Mouse (Mus musculus): ENCODE data around the gene Kat7. TPM values are rescaled to one million over a fixed set of nuclear protein-coding genes. Genes with fewer than 3 reads are reported as not detected.

The Kat7 gene
- polyA plus RNA-seq, 1 experiment: 93.1 TPM

- Histone ChIP-seq H3K36me3 (ENCODE audit: control insufficient read depth, insufficient read depth, low read length) (no peaks in the 10 kb centered on the region), H3K4me1 (ENCODE audit: control insufficient read depth, insufficient read depth, low read length) (peaks cover 7% of the 10 kb centered on the region), H3K4me3 (ENCODE audit: control insufficient read depth, low read depth, low read length) (no peak overlapping the region), H3K27me3 (ENCODE audit: control insufficient read depth, insufficient read depth, low read length) (no peaks in the 10 kb centered on the region), H3K27ac (ENCODE audit: control insufficient read depth, insufficient read depth, low read depth, low read length) (no peak overlapping the region)
- no peak for TF ChIP-seq CTCF (IDR thresholded peaks at IDR 0.05; ENCODE audit: control insufficient read depth, insufficient read depth, insufficient replicate concordance, low read depth, low read length)
- no peak for TF ChIP-seq POLR2A (IDR thresholded peaks at IDR 0.05; ENCODE audit: control insufficient read depth, low read depth, low read length)
Measured at GRCm38 (mm10) chr11:95333805-95334204, 23.8 kb upstream of the Kat7 start.

DNA sequence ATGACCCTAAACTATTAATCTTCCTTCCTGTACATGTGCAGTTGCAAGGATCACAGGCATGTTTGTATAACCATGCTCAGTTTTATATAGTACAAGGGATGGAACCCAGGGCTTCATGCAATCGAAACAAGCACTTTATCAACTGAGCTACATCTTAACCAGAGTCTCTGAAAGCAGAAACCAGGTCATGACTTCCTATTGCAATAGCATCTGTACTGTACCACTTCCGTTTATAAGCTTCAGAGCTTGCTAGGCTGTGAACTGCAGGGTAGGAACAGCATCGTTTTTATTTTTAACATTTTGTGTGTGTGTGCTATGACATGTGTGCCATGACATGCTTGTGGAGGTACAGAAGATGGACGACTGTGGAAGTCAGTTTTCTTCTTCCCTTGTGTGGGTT lies 23.2 kb upstream of the Kat7 start:
- Histone ChIP-seq H3K27ac (ENCODE audit: control insufficient read depth, insufficient read depth, low read depth, low read length) (no peak overlapping the region), H3K27me3 (ENCODE audit: control insufficient read depth, insufficient read depth, low read length) (no peaks in the 10 kb centered on the region), H3K4me1 (ENCODE audit: control insufficient read depth, insufficient read depth, low read length) (peaks cover 7% of the 10 kb centered on the region), H3K4me3 (ENCODE audit: control insufficient read depth, low read depth, low read length) (no peak overlapping the region), H3K36me3 (ENCODE audit: control insufficient read depth, insufficient read depth, low read length) (no peaks in the 10 kb centered on the region)
- TF ChIP-seq CTCF (IDR thresholded peaks at IDR 0.05; ENCODE audit: control insufficient read depth, insufficient read depth, insufficient replicate concordance, low read depth, low read length) (no peak), POLR2A (IDR thresholded peaks at IDR 0.05; ENCODE audit: control insufficient read depth, low read depth, low read length) (no peak)

GRCm38 (mm10) chr11:95330662-95331061 lies 20.6 kb upstream of the Kat7 start:
- Histone ChIP-seq H3K4me3 (ENCODE audit: control insufficient read depth, low read depth, low read length) (no peak overlapping the region), H3K27me3 (ENCODE audit: control insufficient read depth, insufficient read depth, low read length) (no peaks in the 10 kb centered on the region), H3K4me1 (ENCODE audit: control insufficient read depth, insufficient read depth, low read length) (no peaks in the 10 kb centered on the region), H3K36me3 (ENCODE audit: control insufficient read depth, insufficient read depth, low read length) (no peaks in the 10 kb centered on the region), H3K27ac (ENCODE audit: control insufficient read depth, insufficient read depth, low read depth, low read length) (no peak overlapping the region)
- TF ChIP-seq CTCF (IDR thresholded peaks at IDR 0.05; ENCODE audit: control insufficient read depth, insufficient read depth, insufficient replicate concordance, low read depth, low read length) (no peak), POLR2A (IDR thresholded peaks at IDR 0.05; ENCODE audit: control insufficient read depth, low read depth, low read length) (no peak)

- no peaks in the 10 kb centered on the region for H3K27me3 ChIP-seq (ENCODE audit: control insufficient read depth, insufficient read depth, low read length)
- no peak overlapping the region for H3K27ac ChIP-seq (ENCODE audit: control insufficient read depth, insufficient read depth, low read depth, low read length)
- no peaks in the 10 kb centered on the region for H3K4me1 ChIP-seq (ENCODE audit: control insufficient read depth, insufficient read depth, low read length)
- no peaks in the 10 kb centered on the region for H3K36me3 ChIP-seq (ENCODE audit: control insufficient read depth, insufficient read depth, low read length)
- H3K4me3 ChIP-seq (ENCODE audit: control insufficient read depth, low read depth, low read length): no peak overlapping the region
- no peak for TF ChIP-seq CTCF (IDR thresholded peaks at IDR 0.05; ENCODE audit: control insufficient read depth, insufficient read depth, insufficient replicate concordance, low read depth, low read length)
- TF ChIP-seq POLR2A (IDR thresholded peaks at IDR 0.05; ENCODE audit: control insufficient read depth, low read depth, low read length): no peak
Measured at GRCm38 (mm10) chr11:95328629-95329028, 18.6 kb upstream of the Kat7 start.

GRCm38 (mm10) chr11:95326243-95326642 lies 16.2 kb upstream of the Kat7 start:
- Histone ChIP-seq H3K4me1 (ENCODE audit: control insufficient read depth, insufficient read depth, low read length) (no peaks in the 10 kb centered on the region), H3K36me3 (ENCODE audit: control insufficient read depth, insufficient read depth, low read length) (no peaks in the 10 kb centered on the region), H3K4me3 (ENCODE audit: control insufficient read depth, low read depth, low read length) (no peak overlapping the region), H3K27me3 (ENCODE audit: control insufficient read depth, insufficient read depth, low read length) (no peaks in the 10 kb centered on the region), H3K27ac (ENCODE audit: control insufficient read depth, insufficient read depth, low read depth, low read length) (no peak overlapping the region)
- TF ChIP-seq POLR2A (IDR thresholded peaks at IDR 0.05; ENCODE audit: control insufficient read depth, low read depth, low read length): no peak
- no peak for TF ChIP-seq CTCF (IDR thresholded peaks at IDR 0.05; ENCODE audit: control insufficient read depth, insufficient read depth, insufficient replicate concordance, low read depth, low read length)

GRCm38 (mm10) chr11:95325832-95326231 lies 15.8 kb upstream of the Kat7 start:
- Histone ChIP-seq H3K4me3 (ENCODE audit: control insufficient read depth, low read depth, low read length) (no peak overlapping the region), H3K4me1 (ENCODE audit: control insufficient read depth, insufficient read depth, low read length) (no peaks in the 10 kb centered on the region), H3K27me3 (ENCODE audit: control insufficient read depth, insufficient read depth, low read length) (no peaks in the 10 kb centered on the region), H3K36me3 (ENCODE audit: control insufficient read depth, insufficient read depth, low read length) (no peaks in the 10 kb centered on the region), H3K27ac (ENCODE audit: control insufficient read depth, insufficient read depth, low read depth, low read length) (no peak overlapping the region)
- TF ChIP-seq CTCF (IDR thresholded peaks at IDR 0.05; ENCODE audit: control insufficient read depth, insufficient read depth, insufficient replicate concordance, low read depth, low read length): no peak
- no peak for TF ChIP-seq POLR2A (IDR thresholded peaks at IDR 0.05; ENCODE audit: control insufficient read depth, low read depth, low read length)

DNA sequence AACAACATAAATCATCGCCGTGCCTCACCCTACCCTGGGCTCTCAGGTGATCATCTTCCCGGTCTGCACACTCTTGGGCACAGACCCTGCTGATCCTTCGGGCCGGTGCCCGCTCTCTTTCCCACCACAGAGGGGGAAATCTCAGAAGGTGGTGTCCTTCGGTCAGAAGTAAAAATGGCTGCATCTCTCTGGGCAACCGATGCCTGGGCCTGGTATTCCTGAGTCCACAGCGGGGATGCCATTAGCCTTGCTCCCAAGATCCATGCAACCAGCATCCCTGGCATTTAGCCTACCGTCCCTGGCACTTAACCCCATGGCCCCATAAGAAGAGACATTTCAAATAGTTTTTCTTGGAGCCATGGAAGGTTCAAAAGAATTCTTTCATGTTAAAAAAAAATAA lies 14.1 kb upstream of the Kat7 start:
- no peaks in the 10 kb centered on the region for H3K36me3 ChIP-seq (ENCODE audit: control insufficient read depth, insufficient read depth, low read length)
- TF ChIP-seq CTCF (IDR thresholded peaks at IDR 0.05; ENCODE audit: control insufficient read depth, insufficient read depth, insufficient replicate concordance, low read depth, low read length): no peak
- no peak for TF ChIP-seq POLR2A (IDR thresholded peaks at IDR 0.05; ENCODE audit: control insufficient read depth, low read depth, low read length)
- no peak overlapping the region for H3K27ac ChIP-seq (ENCODE audit: control insufficient read depth, insufficient read depth, low read depth, low read length)
- no peaks in the 10 kb centered on the region for H3K4me1 ChIP-seq (ENCODE audit: control insufficient read depth, insufficient read depth, low read length)
- no peaks in the 10 kb centered on the region for H3K27me3 ChIP-seq (ENCODE audit: control insufficient read depth, insufficient read depth, low read length)
- no peak overlapping the region for H3K4me3 ChIP-seq (ENCODE audit: control insufficient read depth, low read depth, low read length)

DNA sequence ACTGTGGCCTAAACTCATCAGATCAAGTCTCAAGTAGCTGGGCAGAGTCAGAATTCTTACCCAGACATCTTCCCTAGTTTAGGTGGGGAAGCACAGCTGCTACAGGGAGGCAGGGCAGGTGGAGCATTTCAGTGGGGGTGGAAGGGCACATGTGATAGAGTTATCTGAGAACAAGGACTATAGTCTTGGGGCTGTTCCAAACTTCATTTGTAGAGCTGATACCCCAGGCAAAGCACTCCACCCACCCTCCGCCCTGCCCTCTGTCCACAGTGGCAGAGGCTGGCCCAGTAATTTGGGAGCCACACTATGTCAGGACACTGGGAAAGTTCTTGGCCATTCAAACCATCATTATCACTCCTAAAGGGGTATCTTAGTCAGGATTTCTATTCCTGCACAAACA lies 10.0 kb upstream of the Kat7 start:
- Histone ChIP-seq H3K4me1 (ENCODE audit: control insufficient read depth, insufficient read depth, low read length) (no peaks in the 10 kb centered on the region), H3K36me3 (ENCODE audit: control insufficient read depth, insufficient read depth, low read length) (no peaks in the 10 kb centered on the region), H3K27me3 (ENCODE audit: control insufficient read depth, insufficient read depth, low read length) (no peaks in the 10 kb centered on the region), H3K4me3 (ENCODE audit: control insufficient read depth, low read depth, low read length) (no peak overlapping the region), H3K27ac (ENCODE audit: control insufficient read depth, insufficient read depth, low read depth, low read length) (no peak overlapping the region)
- no peak for TF ChIP-seq POLR2A (IDR thresholded peaks at IDR 0.05; ENCODE audit: control insufficient read depth, low read depth, low read length)
- no peak for TF ChIP-seq CTCF (IDR thresholded peaks at IDR 0.05; ENCODE audit: control insufficient read depth, insufficient read depth, insufficient replicate concordance, low read depth, low read length)
